Mouse (Mus musculus) urinary bladder, adult 2 months (tissue): ENCODE measurements around the gene Rnf10. TPM values are rescaled to one million over a fixed set of nuclear protein-coding genes. Genes with fewer than 3 reads are reported as not detected.

Source experiments
- DNase-seq: peaks from one replicate; pipeline ENCODE4 v3.0.0; 2022; ENCODE audit warnings: low spot score
- polyA plus RNA-seq: library from polyadenylated mRNA; depleted of rRNA; stranded (reverse); fragments of >200 nt; gene quantifications from 2 replicates; pipeline ENCODE4 v1.2.3, GENCODE M21; 2012

Gene Rnf10
- polyA plus RNA-seq, 1 experiment: 144 TPM

- peak; percentile 51 for DNase-seq
These were observed 37.4 kb downstream of the Rnf10 start for GRCm38 (mm10) chr5:115235323-115235771.

- no peak for DNase-seq
These were observed 38.2 kb downstream of the Rnf10 start for GRCm38 (mm10) chr5:115234519-115234918.

GRCm38 (mm10) chr5:115233031-115233780 is 39.5 kb downstream of the Rnf10 start:
- DNase-seq: no peak

- DNase-seq: no peak
These were observed 40.2 kb downstream of the Rnf10 start for GRCm38 (mm10) chr5:115232516-115232915.

- DNase-seq: no peak
These were observed 41.1 kb downstream of the Rnf10 start for GRCm38 (mm10) chr5:115231552-115232120.

GRCm38 (mm10) chr5:115230830-115231551 is 41.7 kb downstream of the Rnf10 start:
- no peak for DNase-seq

- no peak for DNase-seq
These were observed 50.2 kb downstream of the Rnf10 start for GRCm38 (mm10) chr5:115222485-115222884.

GRCm38 (mm10) chr5:115220931-115221640 is 51.6 kb downstream of the Rnf10 start:
- no peak for DNase-seq

- no peak for DNase-seq
These were observed 54.7 kb downstream of the Rnf10 start for GRCm38 (mm10) chr5:115217998-115218397.

- no peak for DNase-seq
These were observed 57.2 kb downstream of the Rnf10 start for GRCm38 (mm10) chr5:115215273-115216185.

GRCm38 (mm10) chr5:115214864-115215263 is 57.8 kb downstream of the Rnf10 start:
- no peak for DNase-seq

GRCm38 (mm10) chr5:115212861-115213260 is 59.8 kb downstream of the Rnf10 start:
- no peak for DNase-seq

GRCm38 (mm10) chr5:115212451-115212850 is 60.2 kb downstream of the Rnf10 start:
- no peak for DNase-seq

- no peak for DNase-seq
These were observed 62.3 kb downstream of the Rnf10 start for GRCm38 (mm10) chr5:115210380-115210779.

GRCm38 (mm10) chr5:115208601-115209000 is 64.1 kb downstream of the Rnf10 start:
- DNase-seq: no peak

GRCm38 (mm10) chr5:115207892-115208291 is 64.8 kb downstream of the Rnf10 start:
- no peak for DNase-seq

GRCm38 (mm10) chr5:115207244-115207643 is 65.5 kb downstream of the Rnf10 start:
- DNase-seq: no peak

GRCm38 (mm10) chr5:115204562-115205311 is 68.0 kb downstream of the Rnf10 start:
- DNase-seq: no peak

GRCm38 (mm10) chr5:115203735-115204561 is 68.8 kb downstream of the Rnf10 start:
- no peak for DNase-seq
